Mouse (Mus musculus): ENCODE results near the gene Gzmn. TPM values are rescaled to one million over a fixed set of nuclear protein-coding genes. Genes with fewer than 3 reads are reported as not detected.
"Not testable (repeated sequence)": the region's sequence is repeated elsewhere in the genome, so short reads cannot be mapped to it uniquely, and the experiment has no call there.

Gzmn gene
- not detected in 2 replicates for polyA plus RNA-seq (2015; fragmentation: Nextera tagmentation; extraction: Ambion mirVana)

- Histone ChIP-seq H3K4me2 (no peak within 1 kb of the TSS), H3K4me3 (replicated peaks) (no peak within 1 kb of the TSS), H3K27ac (no peak within 1 kb of the TSS), H3K36me3 (no peaks in the 10 kb centered on the region), H3K27me3 (no peaks in the 10 kb centered on the region), H3K9ac (no peak within 1 kb of the TSS), H3K4me1 (no peaks in the 10 kb centered on the region), H3K9me3 (replicated peaks) (no peaks in the 10 kb centered on the region)
- WGBS: 89% methylated on average over 5 of the region's 5 CpGs
- ATAC-seq (replicated peaks; ENCODE audit: low FRiP score): no peak
Measured at GRCm38 (mm10) chr14:56174499-56174898, at the start of gene Gzmn. Gzmn (minus strand) TSS chr14:56174599.

- Histone ChIP-seq H3K4me3 (replicated peaks) (no peak within 1 kb of the TSS), H3K27ac (no peak within 1 kb of the TSS), H3K27me3 (no peaks in the 10 kb centered on the region), H3K4me1 (no peaks in the 10 kb centered on the region), H3K4me2 (no peak within 1 kb of the TSS), H3K9me3 (replicated peaks) (no peaks in the 10 kb centered on the region), H3K9ac (no peak within 1 kb of the TSS), H3K36me3 (no peaks in the 10 kb centered on the region)
- ATAC-seq (replicated peaks; ENCODE audit: low FRiP score): no peak
- WGBS: 91% methylated on average over 4 of the region's 4 CpGs
Measured at GRCm38 (mm10) chr14:56211317-56211716, 36.9 kb upstream of the Gzmn start, which contains the start of gene Gzmf. Gzmf (minus strand) TSS chr14:56211417.

GRCm38 (mm10) chr14:56205613-56206012 is 31.2 kb upstream of the Gzmn start:
- no peaks in the 10 kb centered on the region for H3K27me3 ChIP-seq
- no peak overlapping the region for H3K27ac ChIP-seq
- H3K9me3 ChIP-seq (replicated peaks): no peaks in the 10 kb centered on the region
- H3K4me1 ChIP-seq: no peaks in the 10 kb centered on the region
- ATAC-seq (replicated peaks; ENCODE audit: low FRiP score): no peak
- 81% methylated on average over 1 of the region's 1 CpGs for WGBS
- no peaks in the 10 kb centered on the region for H3K36me3 ChIP-seq
- no peak overlapping the region for H3K4me3 ChIP-seq (replicated peaks)
- H3K9ac ChIP-seq: no peak overlapping the region
- H3K4me2 ChIP-seq: no peak overlapping the region

GRCm38 (mm10) chr14:56205021-56205420 is 30.6 kb upstream of the Gzmn start:
- ATAC-seq (replicated peaks; ENCODE audit: low FRiP score); H3K36me3 ChIP-seq; H3K4me1 ChIP-seq; H3K9ac ChIP-seq; H3K9me3 ChIP-seq (replicated peaks); H3K4me3 ChIP-seq (replicated peaks); H3K4me2 ChIP-seq; H3K27ac ChIP-seq; H3K27me3 ChIP-seq: not testable (repeated sequence)
- WGBS: 36% methylated on average over 5 of the region's 5 CpGs

- Histone ChIP-seq H3K9ac (no peak overlapping the region), H3K4me1 (no peaks in the 10 kb centered on the region), H3K27me3 (no peaks in the 10 kb centered on the region), H3K4me3 (replicated peaks) (no peak overlapping the region), H3K27ac (no peak overlapping the region), H3K9me3 (replicated peaks) (no peaks in the 10 kb centered on the region), H3K36me3 (no peaks in the 10 kb centered on the region), H3K4me2 (no peak overlapping the region)
- no peak for ATAC-seq (replicated peaks; ENCODE audit: low FRiP score)
- 14% methylated on average over 2 of the region's 2 CpGs for WGBS
Measured at GRCm38 (mm10) chr14:56203975-56204374, 29.6 kb upstream of the Gzmn start.

- H3K27me3 ChIP-seq: no peaks in the 10 kb centered on the region
- no peak overlapping the region for H3K9ac ChIP-seq
- no peak overlapping the region for H3K4me3 ChIP-seq (replicated peaks)
- H3K4me2 ChIP-seq: no peak overlapping the region
- WGBS: 61% methylated on average over 6 of the region's 6 CpGs
- no peaks in the 10 kb centered on the region for H3K36me3 ChIP-seq
- no peak overlapping the region for H3K27ac ChIP-seq
- no peak for ATAC-seq (replicated peaks; ENCODE audit: low FRiP score)
- no peaks in the 10 kb centered on the region for H3K9me3 ChIP-seq (replicated peaks)
- H3K4me1 ChIP-seq: no peaks in the 10 kb centered on the region
Measured at GRCm38 (mm10) chr14:56186946-56187345, 12.5 kb upstream of the Gzmn start.

- no peak overlapping the region for H3K4me2 ChIP-seq
- no peak overlapping the region for H3K4me3 ChIP-seq (replicated peaks)
- no peaks in the 10 kb centered on the region for H3K9me3 ChIP-seq (replicated peaks)
- H3K9ac ChIP-seq: no peak overlapping the region
- WGBS: 75% methylated on average over 5 of the region's 5 CpGs
- H3K27ac ChIP-seq: no peak overlapping the region
- H3K27me3 ChIP-seq: no peaks in the 10 kb centered on the region
- no peaks in the 10 kb centered on the region for H3K36me3 ChIP-seq
- no peak for ATAC-seq (replicated peaks; ENCODE audit: low FRiP score)
- no peaks in the 10 kb centered on the region for H3K4me1 ChIP-seq
Measured at GRCm38 (mm10) chr14:56186521-56186920, 12.1 kb upstream of the Gzmn start.

- H3K9me3 ChIP-seq (replicated peaks); H3K4me1 ChIP-seq; H3K27ac ChIP-seq; H3K27me3 ChIP-seq; H3K4me3 ChIP-seq (replicated peaks); ATAC-seq (replicated peaks; ENCODE audit: low FRiP score); H3K9ac ChIP-seq; H3K4me2 ChIP-seq; H3K36me3 ChIP-seq: not testable (repeated sequence)
- WGBS: 15% methylated on average over 8 of the region's 8 CpGs
Measured at GRCm38 (mm10) chr14:56177651-56178050, 3.3 kb upstream of the Gzmn start.

GRCm38 (mm10) chr14:56173396-56173795 is 1.0 kb downstream of the Gzmn start:
- Histone ChIP-seq H3K4me1 (0 out of 2 replicates have a peak, but pooled peaks cover 1% of the 10 kb centered on the region), H3K36me3 (no peaks in the 10 kb centered on the region), H3K9me3 (replicated peaks) (no peaks in the 10 kb centered on the region), H3K27me3 (no peaks in the 10 kb centered on the region), H3K9ac (no peak overlapping the region), H3K4me2 (no peak overlapping the region), H3K4me3 (replicated peaks) (no peak overlapping the region), H3K27ac (no peak overlapping the region)
- WGBS: 95% methylated on average over 6 of the region's 6 CpGs
- ATAC-seq (replicated peaks; ENCODE audit: low FRiP score): no peak

- ATAC-seq (replicated peaks; ENCODE audit: low FRiP score): no peak
- Histone ChIP-seq H3K4me3 (replicated peaks) (no peak overlapping the region), H3K27me3 (no peaks in the 10 kb centered on the region), H3K4me2 (no peak overlapping the region), H3K9ac (no peak overlapping the region), H3K27ac (no peak overlapping the region), H3K9me3 (replicated peaks) (no peaks in the 10 kb centered on the region), H3K36me3 (no peaks in the 10 kb centered on the region), H3K4me1 (0 out of 2 replicates have a peak, but pooled peaks cover 3% of the 10 kb centered on the region)
- 93% methylated on average over 5 of the region's 5 CpGs for WGBS
Measured at GRCm38 (mm10) chr14:56172744-56173143, 1.7 kb downstream of the Gzmn start.

- Histone ChIP-seq H3K4me3 (replicated peaks) (no peak overlapping the region), H3K4me1 (0 out of 2 replicates have a peak, but pooled peaks cover 3% of the 10 kb centered on the region), H3K4me2 (no peak overlapping the region), H3K9ac (no peak overlapping the region), H3K9me3 (replicated peaks) (no peaks in the 10 kb centered on the region), H3K27ac (no peak overlapping the region), H3K27me3 (no peaks in the 10 kb centered on the region), H3K36me3 (no peaks in the 10 kb centered on the region)
- no peak for ATAC-seq (replicated peaks; ENCODE audit: low FRiP score)
- 74% methylated on average over 6 of the region's 6 CpGs for WGBS
Measured at GRCm38 (mm10) chr14:56168009-56168408, 6.4 kb downstream of the Gzmn start.

GRCm38 (mm10) chr14:56162109-56162508 is 12.3 kb downstream of the Gzmn start:
- ATAC-seq (replicated peaks; ENCODE audit: low FRiP score): no peak
- Histone ChIP-seq H3K27me3 (no peaks in the 10 kb centered on the region), H3K9me3 (replicated peaks) (no peaks in the 10 kb centered on the region), H3K27ac (no peak overlapping the region), H3K4me1 (no peaks in the 10 kb centered on the region), H3K9ac (no peak overlapping the region), H3K4me3 (replicated peaks) (no peak overlapping the region), H3K4me2 (no peak overlapping the region), H3K36me3 (no peaks in the 10 kb centered on the region)
- 89% methylated on average over 2 of the region's 2 CpGs for WGBS

GRCm38 (mm10) chr14:56159479-56159878 is 14.9 kb downstream of the Gzmn start, which contains the start of gene Gzmg:
Gzmg (minus strand) TSS chr14:56159579.
- not testable (repeated sequence) for H3K9ac ChIP-seq; H3K27me3 ChIP-seq; H3K4me3 ChIP-seq (replicated peaks); H3K4me1 ChIP-seq; H3K4me2 ChIP-seq; H3K36me3 ChIP-seq; H3K27ac ChIP-seq; H3K9me3 ChIP-seq (replicated peaks); ATAC-seq (replicated peaks; ENCODE audit: low FRiP score)
- 79% methylated on average over 2 of the region's 2 CpGs for WGBS

All from kidney, embryonic 15.5 days (tissue).